8 mouse cellular contexts compared by ENCODE assay signal in genomic region chr19:58903899-58904327, GRCm38 (mm10). TPM values are rescaled to one million over a fixed set of nuclear protein-coding genes. Genes with fewer than 3 reads are reported as not detected.
DNase-seq lines count a peak whose midpoint lies in the region; ATAC-seq lines count a peak whose summit lies in the region.

No protein-coding gene starts in this region.

- H3K36me3 ChIP-seq in hindbrain, embryonic 13.5 days = no peaks in the 10 kb centered on the region

- WGBS in hindbrain, embryonic 13.5 days = 2% methylated on average over 11 of the region's 11 CpGs

- peak overlapping the region; percentile 28 for H3K4me3 ChIP-seq in hindbrain, embryonic 13.5 days

- peak overlapping the region; percentile 51 for H3K4me2 ChIP-seq in hindbrain, embryonic 13.5 days

- no peak; the same call in 1 of the 2 replicates for ATAC-seq in hindbrain, embryonic 13.5 days (ENCODE audit: low FRiP score)

- DNase-seq in Muller cell, postnatal 12 days (ENCODE audit: inconsistent ontology term) = peak; percentile 40
- DNase-seq in cerebellum, adult 9-11 months = peak; percentile 70
- peak; percentile 58 to 90 for DNase-seq in frontal cortex, postnatal 14 days (ENCODE audit: low spot score in 2 of 2)
- peak; percentile 91 to 92 for DNase-seq in layer of hippocampus, postnatal 14 days (ENCODE audit: low spot score in 2 of 2)
- DNase-seq in lung, postnatal 25 days (ENCODE audit: low spot score) = peak; percentile 88
- DNase-seq in retina, postnatal 7 days (ENCODE audit: low read depth, low spot score) = peak; percentile 70
- peak; percentile 65 to 77 for DNase-seq in urinary bladder, adult 18-20 months (ENCODE audit: low spot score in 2 of 2)

- no peak overlapping the region for H3K27ac ChIP-seq in hindbrain, embryonic 13.5 days

- no peaks in the 10 kb centered on the region for H3K9me3 ChIP-seq in hindbrain, embryonic 13.5 days

- 0 out of 2 replicates have a peak overlapping the region, but pooled peaks have one; percentile 11 for H3K9ac ChIP-seq in hindbrain, embryonic 13.5 days

- peaks cover 42% of the 10 kb centered on the region for H3K27me3 ChIP-seq in hindbrain, embryonic 13.5 days

- 0 out of 2 replicates have a peak, but pooled peaks cover 5% of the 10 kb centered on the region for H3K4me1 ChIP-seq in hindbrain, embryonic 13.5 days (replicated peaks)

RNA-seq across cellular contexts. Expression of gene Eno4, which starts 39.3 kb away (rescaled TPM):
- 1.0 and 2.4 TPM in 2 replicates for polyA plus RNA-seq in hindbrain, embryonic 13.5 days (2015; fragmentation: Nextera tagmentation; extraction: Ambion mirVana)
- 1 to 10 TPM; 1.7 to 2.1 TPM for total RNA-seq in layer of hippocampus, postnatal 14 days (2021)

RNA-seq across cellular contexts. Expression of gene Hspa12a, which starts 39.5 kb away (rescaled TPM):
- 49.0 and 52.2 TPM in 2 replicates for polyA plus RNA-seq in hindbrain, embryonic 13.5 days (2015; fragmentation: Nextera tagmentation; extraction: Ambion mirVana)
- 100 to 1,000 TPM; 256 to 270 TPM for total RNA-seq in layer of hippocampus, postnatal 14 days (2021)

Comparison
In these comparisons a context has a peak if more than half of its experiments do, and no peak if none do; other contexts are left out.
1. DNase-seq: peak in every context shown above with its lines; median percentile 92 in layer of hippocampus, postnatal 14 days; 88 in lung, postnatal 25 days; 74 in frontal cortex, postnatal 14 days; 71 in urinary bladder, adult 18-20 months; 70 in cerebellum, adult 9-11 months; 70 in retina, postnatal 7 days; 40 in Muller cell, postnatal 12 days.